Mouse (Mus musculus): ENCODE results near the gene Lrtm2. TPM values are rescaled to one million over a fixed set of nuclear protein-coding genes. Genes with fewer than 3 reads are reported as not detected.
"Not testable (repeated sequence)": the region's sequence is repeated elsewhere in the genome, so short reads cannot be mapped to it uniquely, and the experiment has no call there.

Gene Lrtm2
- polyA plus RNA-seq, 1 experiment from 2014 or later = 0.25 TPM

DNA sequence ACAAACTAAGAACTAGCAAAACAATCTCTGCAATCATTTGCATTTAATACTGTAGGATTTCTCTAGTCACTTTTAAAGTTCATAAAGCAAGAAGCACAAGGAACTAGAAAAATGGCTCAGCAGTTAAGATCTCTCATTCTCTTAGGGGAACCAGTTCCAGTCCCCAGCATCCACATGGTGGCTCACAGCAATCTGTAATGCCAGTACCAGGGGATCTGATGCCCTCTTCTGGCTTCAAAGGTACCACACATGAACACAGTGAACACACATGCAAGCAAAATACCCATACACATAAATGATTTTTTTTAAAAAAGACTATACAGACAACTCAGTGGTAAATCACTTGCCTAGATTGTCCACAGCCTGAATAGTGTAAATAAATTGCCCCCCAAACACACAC lies 41.1 kb upstream of the Lrtm2 start:
- no peak for ATAC-seq (replicated peaks; ENCODE audit: low FRiP score, low read depth)

DNA sequence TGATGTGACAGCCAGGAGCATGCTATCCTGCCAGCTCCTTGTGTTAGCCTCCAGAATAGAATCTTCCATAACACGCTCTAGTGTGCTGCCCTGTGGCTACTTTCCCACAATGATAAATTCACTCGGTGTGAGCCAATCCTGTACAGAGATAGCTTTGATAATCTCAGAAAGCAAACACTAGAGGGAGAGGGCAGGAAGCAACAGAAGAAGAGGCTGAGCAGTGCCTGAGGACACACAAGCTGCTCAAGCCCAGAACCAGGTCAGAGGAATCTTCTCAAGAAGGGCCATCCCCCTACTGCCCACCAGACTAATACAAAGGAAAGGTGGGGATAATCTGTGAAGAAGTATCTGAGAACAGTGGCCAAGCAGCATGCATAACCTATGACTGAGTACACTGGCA lies 36.8 kb upstream of the Lrtm2 start:
- Histone ChIP-seq H3K9ac (ENCODE audit: low read depth, low read length) (no peak overlapping the region), H3K27me3 (ENCODE audit: insufficient read depth, low read length) (no peaks in the 10 kb centered on the region), H3K4me1 (replicated peaks; ENCODE audit: insufficient read depth, low read length) (no peaks in the 10 kb centered on the region), H3K9me3 (replicated peaks; ENCODE audit: low read length) (no peaks in the 10 kb centered on the region), H3K4me3 (replicated peaks; ENCODE audit: low read depth, low read length) (no peak overlapping the region), H3K27ac (no peak overlapping the region), H3K4me2 (ENCODE audit: low read length) (no peak overlapping the region), H3K36me3 (ENCODE audit: insufficient read depth, low read length) (peaks cover 18% of the 10 kb centered on the region; the same call in 1 of the 2 replicates)
- ATAC-seq (replicated peaks; ENCODE audit: low FRiP score, low read depth) (no peak), DNase-seq (ENCODE audit: low spot score) (no peak)
- 90% methylated on average over 2 of the region's 2 CpGs for WGBS
- TF ChIP-seq CTCF (IDR thresholded peaks at IDR 0.05; ENCODE audit: low read depth) = no peak

More for the DNA sequence above, 41.1 kb upstream of the Lrtm2 start:
- Histone ChIP-seq H3K27me3 (ENCODE audit: insufficient read depth, low read length) (no peaks in the 10 kb centered on the region), H3K36me3 (ENCODE audit: insufficient read depth, low read length) (0 out of 2 replicates have a peak, but pooled peaks cover 5% of the 10 kb centered on the region), H3K4me1 (replicated peaks; ENCODE audit: insufficient read depth, low read length) (no peaks in the 10 kb centered on the region), H3K9ac (ENCODE audit: low read depth, low read length) (no peak overlapping the region), H3K9me3 (replicated peaks; ENCODE audit: low read length) (no peaks in the 10 kb centered on the region), H3K4me2 (ENCODE audit: low read length) (no peak overlapping the region), H3K4me3 (replicated peaks; ENCODE audit: low read depth, low read length) (no peak overlapping the region), H3K27ac (no peak overlapping the region)
- peak; percentile 50; the same call in 1 of the 2 replicates for TF ChIP-seq CTCF (IDR thresholded peaks at IDR 0.05; ENCODE audit: low read depth)
- no peak for DNase-seq (ENCODE audit: low spot score)

DNA sequence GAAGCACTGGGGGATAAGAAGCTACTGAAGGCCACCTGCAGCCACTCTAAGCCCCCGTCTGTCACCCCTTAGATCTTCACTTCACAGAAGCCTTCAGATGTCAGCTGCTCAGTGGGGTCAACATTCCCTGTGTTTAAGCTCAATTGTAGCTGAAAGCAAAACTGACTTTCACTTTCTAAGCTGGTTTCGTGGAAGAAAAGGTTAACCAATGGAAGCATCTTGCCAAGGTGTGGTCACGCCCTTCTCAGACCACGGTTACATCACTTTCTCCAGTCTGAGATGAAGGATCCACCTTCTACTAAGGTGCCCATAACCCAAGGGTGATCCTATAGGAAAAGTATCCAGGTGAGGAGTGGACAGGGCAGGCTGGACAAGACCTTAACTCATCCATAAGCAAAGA lies 36.2 kb upstream of the Lrtm2 start:
- H3K4me2 ChIP-seq (ENCODE audit: low read length); H3K27me3 ChIP-seq (ENCODE audit: insufficient read depth, low read length); H3K9me3 ChIP-seq (replicated peaks; ENCODE audit: low read length); H3K4me3 ChIP-seq (replicated peaks; ENCODE audit: low read depth, low read length); H3K4me1 ChIP-seq (replicated peaks; ENCODE audit: insufficient read depth, low read length); DNase-seq (ENCODE audit: low spot score); H3K27ac ChIP-seq; ATAC-seq (replicated peaks; ENCODE audit: low FRiP score, low read depth); H3K9ac ChIP-seq (ENCODE audit: low read depth, low read length): not testable (repeated sequence)
- H3K36me3 ChIP-seq (ENCODE audit: insufficient read depth, low read length) = peaks cover 18% of the 10 kb centered on the region; the same call in 1 of the 2 replicates
- WGBS = 94% methylated on average over 3 of the region's 4 CpGs

DNA sequence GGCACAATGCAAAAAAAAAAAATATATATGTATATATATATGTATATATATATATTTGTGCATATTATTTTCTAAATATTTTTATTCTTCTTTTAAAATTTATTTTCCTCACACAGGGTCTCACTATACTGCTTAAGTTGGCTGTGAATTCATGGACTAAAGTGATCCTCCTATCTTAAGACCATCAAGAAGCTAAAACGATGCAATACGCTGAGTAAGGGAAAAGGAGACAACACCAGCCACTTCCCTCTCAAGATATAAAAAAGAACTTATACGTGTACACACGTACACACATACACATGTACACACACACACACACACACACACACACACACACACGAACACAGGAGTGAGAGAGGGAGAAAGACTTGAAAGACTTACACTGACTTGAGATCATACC lies 33.0 kb upstream of the Lrtm2 start:
- Histone ChIP-seq H3K27me3 (ENCODE audit: insufficient read depth, low read length) (no peaks in the 10 kb centered on the region), H3K27ac (no peak overlapping the region), H3K4me1 (replicated peaks; ENCODE audit: insufficient read depth, low read length) (no peaks in the 10 kb centered on the region), H3K36me3 (ENCODE audit: insufficient read depth, low read length) (peaks cover 23% of the 10 kb centered on the region), H3K9ac (ENCODE audit: low read depth, low read length) (no peak overlapping the region), H3K9me3 (replicated peaks; ENCODE audit: low read length) (no peaks in the 10 kb centered on the region), H3K4me3 (replicated peaks; ENCODE audit: low read depth, low read length) (no peak overlapping the region), H3K4me2 (ENCODE audit: low read length) (no peak overlapping the region)
- TF ChIP-seq CTCF (IDR thresholded peaks at IDR 0.05; ENCODE audit: low read depth) = no peak
- 91% methylated on average over 5 of the region's 5 CpGs for WGBS
- DNase-seq (ENCODE audit: low spot score) (no peak), ATAC-seq (replicated peaks; ENCODE audit: low FRiP score, low read depth) (no peak)

DNA sequence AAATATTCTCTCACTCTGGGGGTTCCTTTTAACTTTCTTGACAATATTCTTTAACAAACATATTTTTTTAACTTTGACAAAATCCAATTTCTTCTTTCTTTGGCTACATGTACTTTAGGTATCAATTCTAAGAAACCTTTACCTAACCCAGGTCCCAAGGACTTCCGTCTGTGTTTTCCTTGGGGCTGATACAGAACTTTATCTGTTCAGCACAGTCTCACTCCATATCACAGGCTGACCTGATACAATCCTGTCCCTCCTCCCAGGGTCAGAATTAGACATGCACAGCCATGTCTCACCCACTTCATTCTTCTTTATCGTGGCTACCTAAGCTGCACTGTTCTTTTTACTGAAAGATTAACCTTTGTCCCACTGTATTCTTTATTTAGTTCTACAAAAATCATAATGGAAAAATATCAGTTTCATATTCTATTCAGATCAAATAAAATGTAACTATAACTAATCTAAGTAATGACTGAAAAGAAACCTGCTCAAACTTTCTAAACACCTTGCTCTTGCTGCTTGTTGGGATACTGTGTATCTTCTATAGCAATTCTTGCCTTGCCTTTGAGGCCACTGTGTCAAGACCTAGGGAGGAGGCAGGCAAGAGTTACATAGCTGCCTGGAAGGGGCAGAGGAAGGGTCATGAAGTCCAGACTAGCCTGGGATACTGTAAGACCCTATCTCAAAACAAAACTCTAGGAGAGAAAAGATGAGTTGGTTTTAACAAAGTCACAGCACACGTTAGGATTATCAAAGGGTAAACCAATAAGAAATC lies 30.5 kb upstream of the Lrtm2 start:
- no peak for TF ChIP-seq CTCF (IDR thresholded peaks at IDR 0.05; ENCODE audit: low read depth)
- no peaks in the 10 kb centered on the region for H3K9me3 ChIP-seq (replicated peaks; ENCODE audit: low read length)
- H3K9ac ChIP-seq (ENCODE audit: low read depth, low read length) = no peak overlapping the region
- 93% methylated on average over 3 of the region's 3 CpGs for WGBS
- no peak overlapping the region for H3K4me3 ChIP-seq (replicated peaks; ENCODE audit: low read depth, low read length)
- H3K27ac ChIP-seq = no peak overlapping the region
- DNase-seq (ENCODE audit: low spot score) = no peak
- no peaks in the 10 kb centered on the region for H3K27me3 ChIP-seq (ENCODE audit: insufficient read depth, low read length)
- ATAC-seq (replicated peaks; ENCODE audit: low FRiP score, low read depth) = no peak
- H3K4me1 ChIP-seq (replicated peaks; ENCODE audit: insufficient read depth, low read length) = no peaks in the 10 kb centered on the region
- H3K36me3 ChIP-seq (ENCODE audit: insufficient read depth, low read length) = peaks cover 36% of the 10 kb centered on the region
- no peak overlapping the region for H3K4me2 ChIP-seq (ENCODE audit: low read length)

DNA sequence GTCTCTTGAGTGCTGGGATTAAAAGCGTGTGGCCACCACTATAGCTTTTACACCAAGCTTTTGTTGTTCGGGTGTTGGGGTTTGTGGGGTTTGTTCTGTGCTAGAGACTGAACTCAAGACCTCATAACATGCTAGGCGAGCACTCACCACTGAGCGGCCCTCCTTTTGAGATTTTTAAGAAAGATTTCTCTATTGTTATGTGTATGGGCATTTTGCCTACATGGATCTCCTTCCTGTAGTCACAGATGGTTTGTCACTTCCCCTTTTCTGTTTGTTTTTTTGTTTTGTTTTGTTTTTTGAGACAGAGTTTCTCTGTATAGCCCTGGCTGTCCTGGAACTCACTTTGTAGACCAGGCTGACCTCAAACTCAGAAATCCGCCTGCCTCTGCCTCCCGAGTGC lies 29.7 kb upstream of the Lrtm2 start:
- not testable (repeated sequence) for H3K27ac ChIP-seq; H3K9me3 ChIP-seq (replicated peaks; ENCODE audit: low read length); H3K4me2 ChIP-seq (ENCODE audit: low read length); H3K4me1 ChIP-seq (replicated peaks; ENCODE audit: insufficient read depth, low read length); H3K4me3 ChIP-seq (replicated peaks; ENCODE audit: low read depth, low read length); H3K27me3 ChIP-seq (ENCODE audit: insufficient read depth, low read length); H3K9ac ChIP-seq (ENCODE audit: low read depth, low read length); DNase-seq (ENCODE audit: low spot score); ATAC-seq (replicated peaks; ENCODE audit: low FRiP score, low read depth)
- WGBS = 92% methylated on average over 6 of the region's 6 CpGs
- H3K36me3 ChIP-seq (ENCODE audit: insufficient read depth, low read length) = peaks cover 39% of the 10 kb centered on the region
